Mouse (Mus musculus): Measurements from ENCODE around the gene Zfp874a. TPM values are rescaled to one million over a fixed set of nuclear protein-coding genes. Genes with fewer than 3 reads are reported as not detected.
"Not testable (repeated sequence)": the region's sequence is repeated elsewhere in the genome, so short reads cannot be mapped to it uniquely, and the experiment has no call there.

Gene Zfp874a
- polyA plus RNA-seq, 1 experiment: 1.4 TPM

DNA sequence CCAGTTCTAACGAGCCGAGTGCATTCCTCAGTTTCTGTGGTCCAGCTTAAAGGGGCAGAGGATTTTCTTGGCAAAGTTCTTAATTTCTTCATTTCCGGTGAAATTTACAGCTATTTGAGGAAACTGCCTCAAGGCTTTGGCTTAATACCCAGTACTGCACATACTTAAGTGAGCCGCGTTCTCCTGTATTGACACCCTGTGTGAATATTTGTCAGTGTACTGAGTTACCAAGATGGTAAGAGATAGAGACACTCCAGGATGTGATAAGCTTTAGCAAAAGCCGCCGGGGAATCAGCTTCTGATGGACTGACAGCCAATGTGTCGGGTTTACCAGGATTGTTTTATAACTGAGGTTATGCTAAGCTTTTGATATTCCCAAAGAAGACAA is 33.0 kb upstream of the Zfp874a start:
- Histone ChIP-seq H3K4me3 (peak overlapping the region; percentile 47), H3K4me2 (ENCODE audit: low read depth) (peak overlapping the region; percentile 93)

DNA sequence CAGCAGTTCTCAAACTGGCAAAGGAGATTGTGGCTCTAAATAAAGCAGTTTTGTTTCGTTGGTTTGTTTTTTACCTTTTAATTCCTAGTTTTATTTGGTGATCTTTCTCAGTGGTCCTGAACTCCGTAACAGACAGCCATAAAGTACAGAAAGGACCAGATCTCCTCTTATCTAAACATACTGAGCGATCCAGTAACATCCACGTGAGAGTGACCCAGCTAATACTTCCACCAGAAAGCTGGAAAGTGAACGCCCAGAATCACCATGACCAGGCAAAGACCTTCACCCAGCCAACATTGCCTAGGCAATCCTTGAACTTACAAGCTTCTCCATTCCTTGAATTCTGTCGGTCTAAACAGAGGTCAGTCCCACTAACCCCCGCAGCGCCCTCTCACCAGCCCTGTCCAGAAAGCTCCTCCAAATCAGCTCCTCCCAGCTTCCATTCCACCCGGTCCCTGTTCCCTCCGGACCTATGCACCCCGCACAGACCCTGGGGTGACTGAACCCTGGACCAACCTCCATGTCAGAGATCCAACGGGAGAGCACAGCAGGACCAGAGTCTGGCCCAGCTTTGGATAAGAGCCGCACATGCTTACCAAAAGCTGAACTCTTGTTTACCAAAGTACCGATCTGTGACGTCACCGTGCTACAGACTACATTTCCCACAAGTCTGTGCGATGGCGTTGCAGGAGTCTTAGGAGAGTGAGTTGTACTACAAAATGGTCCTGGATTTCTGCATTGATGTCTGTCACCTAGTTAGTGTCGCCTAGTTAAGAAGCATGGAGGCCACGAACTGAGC is 32.4 kb upstream of the Zfp874a start, which contains the start of gene Zfp874b:
TSS of gene Zfp874b (minus strand) at position 634 of the 799 bp plus-strand sequence.
- Histone ChIP-seq H3K27me3 (ENCODE audit: control insufficient read depth, insufficient read depth, insufficient read length) (no peaks in the 10 kb centered on the region), H3K4me3 (peak within 1 kb of the TSS; percentile 47), H3K4me2 (ENCODE audit: low read depth) (peak within 1 kb of the TSS; percentile 93), H3K79me2 (ENCODE audit: control insufficient read depth, insufficient read depth) (no peaks in the 10 kb centered on the region), H3K36me3 (ENCODE audit: control insufficient read depth, insufficient read depth) (peaks cover 3% of the 10 kb centered on the region), H3ac (ENCODE audit: control insufficient read depth, insufficient read length) (peak within 1 kb of the TSS; percentile 51)
- no peak for TF ChIP-seq REST (IDR thresholded peaks at IDR 0.05; ENCODE audit: insufficient read depth, insufficient read length)
- TF ChIP-seq POLR2A (IDR thresholded peaks at IDR 0.05; ENCODE audit: insufficient read length, low read depth): peak; percentile 47
- TF ChIP-seq POLR2AphosphoS2 (IDR thresholded peaks at IDR 0.05; ENCODE audit: insufficient read length, low read depth): no peak
- peak; percentile 29; the same call in 1 of the 2 replicates for TF ChIP-seq CEBPB (IDR thresholded peaks at IDR 0.05; ENCODE audit: insufficient read depth, poor library complexity, severe bottlenecking)

More for the DNA sequence above, 33.0 kb upstream of the Zfp874a start:
- no peak for TF ChIP-seq MYOD1 (IDR thresholded peaks at IDR 0.05; ENCODE audit: control insufficient read depth in 1 of 3, insufficient read length in 2 of 3, low read depth in 2 of 3)
- no peak for TF ChIP-seq POLR2AphosphoS2 (IDR thresholded peaks at IDR 0.05; ENCODE audit: insufficient read length, low read depth)
- no peak for TF ChIP-seq USF1 (IDR thresholded peaks at IDR 0.05; ENCODE audit: low read depth)
- H3K79me2 ChIP-seq (ENCODE audit: control insufficient read depth, insufficient read depth): no peaks in the 10 kb centered on the region
- H3ac ChIP-seq (ENCODE audit: control insufficient read depth, insufficient read length): peak overlapping the region; percentile 51
- H3K36me3 ChIP-seq (ENCODE audit: control insufficient read depth, insufficient read depth): peaks cover 3% of the 10 kb centered on the region
- H3K27me3 ChIP-seq (ENCODE audit: control insufficient read depth, insufficient read depth, insufficient read length): no peaks in the 10 kb centered on the region

DNA sequence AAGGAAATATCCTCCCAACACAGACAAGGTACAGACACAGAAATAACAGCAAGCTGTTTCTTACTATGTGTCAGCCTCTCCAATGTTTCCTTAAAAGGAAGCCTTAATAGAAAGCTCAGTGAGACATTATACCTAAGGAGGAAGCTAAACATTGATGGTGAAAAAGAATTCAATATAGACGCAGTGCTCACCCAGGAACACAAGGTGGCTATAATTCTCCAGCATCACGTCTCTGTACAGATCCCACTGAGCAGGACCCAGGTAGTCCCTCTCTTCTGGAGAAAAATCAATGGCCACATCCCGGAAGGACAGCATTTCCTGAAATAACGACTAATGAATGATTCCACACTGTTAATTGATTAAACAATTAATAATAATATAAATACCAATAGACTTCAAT is 30.1 kb upstream of the Zfp874a start:
- no peak overlapping the region for H3K4me2 ChIP-seq (ENCODE audit: low read depth)
- no peak overlapping the region for H3ac ChIP-seq (ENCODE audit: control insufficient read depth, insufficient read length)
- TF ChIP-seq TCF3 (IDR thresholded peaks at IDR 0.05; ENCODE audit: insufficient read length, low read depth) (no peak), MAX (IDR thresholded peaks at IDR 0.05; ENCODE audit: low read depth) (no peak), REST (IDR thresholded peaks at IDR 0.05; ENCODE audit: insufficient read depth, insufficient read length) (no peak), E2F4 (IDR thresholded peaks at IDR 0.05; ENCODE audit: insufficient read depth) (no peak), POLR2A (IDR thresholded peaks at IDR 0.05; ENCODE audit: insufficient read length, low read depth) (no peak), POLR2AphosphoS2 (IDR thresholded peaks at IDR 0.05; ENCODE audit: insufficient read length, low read depth) (no peak), CEBPB (IDR thresholded peaks at IDR 0.05; ENCODE audit: insufficient read depth, poor library complexity, severe bottlenecking) (no peak), TCF12 (IDR thresholded peaks at IDR 0.05; ENCODE audit: insufficient read depth, poor library complexity, severe bottlenecking) (no peak), MYOD1 (IDR thresholded peaks at IDR 0.05; ENCODE audit: control insufficient read depth in 1 of 3, insufficient read length in 2 of 3, low read depth in 2 of 3) (no peak), MYOG (IDR thresholded peaks at IDR 0.05; ENCODE audit: control insufficient read depth in 1 of 3, insufficient read depth in 1 of 3, insufficient read length in 2 of 3, low read depth in 2 of 3) (no peak), USF1 (IDR thresholded peaks at IDR 0.05; ENCODE audit: low read depth) (no peak), SRF (IDR thresholded peaks at IDR 0.05; ENCODE audit: control insufficient read depth, insufficient read length, low read depth) (no peak)
- no peaks in the 10 kb centered on the region for H3K27me3 ChIP-seq (ENCODE audit: control insufficient read depth, insufficient read depth, insufficient read length)
- H3K79me2 ChIP-seq (ENCODE audit: control insufficient read depth, insufficient read depth): no peaks in the 10 kb centered on the region
- no peak overlapping the region for H3K4me3 ChIP-seq
- peaks cover 3% of the 10 kb centered on the region for H3K36me3 ChIP-seq (ENCODE audit: control insufficient read depth, insufficient read depth)

DNA sequence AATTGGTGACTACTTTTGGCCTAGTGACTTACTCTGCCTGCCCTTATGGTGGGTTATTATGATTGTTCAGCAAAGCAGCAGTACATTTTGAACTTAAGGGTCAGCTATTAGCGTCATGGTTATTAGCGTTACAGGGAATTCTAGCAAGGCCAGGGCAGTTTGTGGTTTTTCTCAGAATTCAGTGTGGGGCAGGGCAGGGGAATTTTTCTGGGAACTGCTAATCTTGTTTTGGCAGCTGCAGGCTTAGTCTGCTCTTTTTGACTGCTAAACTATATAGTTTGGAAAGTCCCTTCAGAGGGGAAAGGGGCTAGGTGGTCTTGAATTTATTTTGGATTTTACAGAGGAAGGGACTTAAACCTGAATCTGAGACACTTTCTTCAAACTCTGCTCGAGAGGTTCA is 17.9 kb upstream of the Zfp874a start:
- Histone ChIP-seq H3ac (ENCODE audit: control insufficient read depth, insufficient read length) (no peak overlapping the region), H3K27me3 (ENCODE audit: control insufficient read depth, insufficient read depth, insufficient read length) (no peaks in the 10 kb centered on the region), H3K4me2 (ENCODE audit: low read depth) (no peak overlapping the region), H3K36me3 (ENCODE audit: control insufficient read depth, insufficient read depth) (peaks cover 12% of the 10 kb centered on the region), H3K4me3 (no peak overlapping the region), H3K79me2 (ENCODE audit: control insufficient read depth, insufficient read depth) (no peaks in the 10 kb centered on the region)
- TF ChIP-seq POLR2A (IDR thresholded peaks at IDR 0.05; ENCODE audit: insufficient read length, low read depth) (no peak), MYOD1 (IDR thresholded peaks at IDR 0.05; ENCODE audit: control insufficient read depth in 1 of 3, insufficient read length in 2 of 3, low read depth in 2 of 3) (no peak), CEBPB (IDR thresholded peaks at IDR 0.05; ENCODE audit: insufficient read depth, poor library complexity, severe bottlenecking) (no peak), TCF12 (IDR thresholded peaks at IDR 0.05; ENCODE audit: insufficient read depth, poor library complexity, severe bottlenecking) (no peak), REST (IDR thresholded peaks at IDR 0.05; ENCODE audit: insufficient read depth, insufficient read length) (no peak), MAX (IDR thresholded peaks at IDR 0.05; ENCODE audit: low read depth) (no peak), TCF3 (IDR thresholded peaks at IDR 0.05; ENCODE audit: insufficient read length, low read depth) (no peak), E2F4 (IDR thresholded peaks at IDR 0.05; ENCODE audit: insufficient read depth) (no peak)

- not testable (repeated sequence) for H3K4me2 ChIP-seq (ENCODE audit: low read depth); H3K36me3 ChIP-seq (ENCODE audit: control insufficient read depth, insufficient read depth); H3K4me3 ChIP-seq; H3ac ChIP-seq (ENCODE audit: control insufficient read depth, insufficient read length); H3K27me3 ChIP-seq (ENCODE audit: control insufficient read depth, insufficient read depth, insufficient read length); H3K79me2 ChIP-seq (ENCODE audit: control insufficient read depth, insufficient read depth)
These were observed 12.2 kb upstream of the Zfp874a start for GRCm38 (mm10) chr13:67463506-67464185.

All from myocyte (in vitro differentiated cells).